Mouse (Mus musculus) thymus, adult 2 months (tissue): ENCODE results near the gene Ptpn3.

Source experiments
- CTCF ChIP-seq: fragments of 200-500 bp; IDR thresholded peaks from 2 replicates; pipeline ENCODE4 v1.5.1; 2012; ENCODE audit warnings: mild to moderate bottlenecking, control low read depth, low read length, moderate library complexity, borderline replicate concordance; ENCODE audit not compliant: control insufficient read depth, poor library complexity, insufficient read depth; ENCODE audit errors: extremely low read depth
- POLR2A ChIP-seq: fragments of 200-500 bp; IDR thresholded peaks from 2 replicates; pipeline ENCODE4 v1.6.1; 2012; ENCODE audit warnings: mild to moderate bottlenecking, low read length, control low read depth, moderate library complexity; ENCODE audit not compliant: control insufficient read depth, poor library complexity, insufficient read depth; ENCODE audit errors: extremely low read depth

GRCm38 (mm10) chr4:57263695-57264094 lies 37.9 kb downstream of the Ptpn3 start:
- TF ChIP-seq POLR2A (no peak), CTCF (no peak)
